Mouse (Mus musculus) embryonic fibroblast, embryonic 13.5 days (primary cell): Measurements from ENCODE around the gene Zranb2.

Experiments
- CTCF ChIP-seq: IDR thresholded peaks from 2 replicates; pipeline ENCODE4 v1.5.1; 2011; ENCODE audit warnings: mild to moderate bottlenecking, control low read depth, low read length, moderate library complexity, borderline replicate concordance; ENCODE audit not compliant: insufficient read depth
- POLR2A ChIP-seq: IDR thresholded peaks from 2 replicates; pipeline ENCODE4 v1.6.1; 2011; ENCODE audit warnings: low read depth, mild to moderate bottlenecking, control low read depth, low read length, moderate library complexity

DNA sequence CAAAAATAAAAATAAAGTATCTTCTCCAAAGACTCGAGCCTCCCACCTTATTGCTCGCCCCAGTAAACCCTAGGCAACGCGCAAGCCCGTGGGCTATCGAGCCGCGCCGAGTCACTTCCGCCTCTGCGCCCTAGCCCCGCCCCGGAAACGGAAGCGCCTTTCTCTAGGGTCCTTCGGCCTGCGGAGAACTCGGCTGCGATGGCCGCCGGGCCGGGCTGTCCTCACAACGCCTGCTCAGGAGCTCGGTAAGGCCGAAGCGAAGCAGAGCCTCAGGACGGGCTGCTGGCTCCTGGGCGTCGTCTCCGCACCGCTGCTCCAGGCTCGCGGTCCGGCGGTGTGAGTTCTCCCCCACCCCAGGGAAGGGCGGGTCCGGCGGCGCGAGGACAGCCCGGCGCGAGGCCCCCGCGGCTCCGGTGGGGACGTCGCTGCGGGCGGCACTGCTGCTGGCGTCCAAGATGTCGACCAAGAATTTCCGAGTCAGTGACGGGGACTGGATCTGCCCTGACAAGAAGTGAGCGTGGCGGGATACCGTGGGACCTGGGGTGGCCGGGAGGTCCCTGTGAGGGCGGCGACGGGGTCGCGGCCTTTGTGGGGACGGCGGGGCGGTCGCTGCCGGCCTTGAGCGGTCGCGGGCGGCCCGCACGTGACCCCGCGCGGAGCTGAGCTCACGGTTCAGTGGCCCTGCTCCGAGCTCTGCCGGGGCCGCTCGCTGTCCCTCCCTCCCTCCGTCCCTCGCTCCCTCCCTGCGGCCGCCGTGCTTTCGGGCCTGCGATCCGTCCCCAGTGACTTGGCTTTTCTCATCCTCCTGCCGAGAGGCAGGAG lies at the start of gene Zranb2:
- no peak for TF ChIP-seq CTCF
- TF ChIP-seq POLR2A: peak; percentile 86
